Mouse (Mus musculus): Measurements from ENCODE around the gene Vmn1r139.
"Not testable (repeated sequence)": the region's sequence is repeated elsewhere in the genome, so short reads cannot be mapped to it uniquely, and the experiment has no call there.

Vmn1r139 gene

DNA sequence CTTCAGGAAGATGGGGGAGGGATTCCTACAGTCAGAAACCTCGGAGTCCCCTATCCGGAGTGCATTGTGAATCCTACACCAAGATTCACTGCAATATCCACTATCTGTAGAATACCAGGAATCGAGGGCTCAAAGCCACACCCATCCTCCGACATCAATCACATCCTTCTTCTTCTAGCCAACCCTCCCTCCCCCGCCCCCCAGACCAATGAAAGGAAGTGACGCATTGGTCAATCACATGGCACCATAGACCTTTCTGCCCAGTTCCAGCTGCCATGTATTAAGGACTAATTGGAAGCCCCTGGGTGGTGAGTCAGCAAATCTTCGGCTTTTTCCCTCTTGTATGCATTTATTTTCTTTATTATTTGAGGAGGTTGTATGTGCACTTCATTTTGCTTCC is at the start of gene Vmn1r139:
Vmn1r139 (plus strand) TSS at position 301 of the 400 bp plus-strand sequence.
- DNase-seq (ENCODE audit: low read depth, low spot score), result not testable (repeated sequence)

DNA sequence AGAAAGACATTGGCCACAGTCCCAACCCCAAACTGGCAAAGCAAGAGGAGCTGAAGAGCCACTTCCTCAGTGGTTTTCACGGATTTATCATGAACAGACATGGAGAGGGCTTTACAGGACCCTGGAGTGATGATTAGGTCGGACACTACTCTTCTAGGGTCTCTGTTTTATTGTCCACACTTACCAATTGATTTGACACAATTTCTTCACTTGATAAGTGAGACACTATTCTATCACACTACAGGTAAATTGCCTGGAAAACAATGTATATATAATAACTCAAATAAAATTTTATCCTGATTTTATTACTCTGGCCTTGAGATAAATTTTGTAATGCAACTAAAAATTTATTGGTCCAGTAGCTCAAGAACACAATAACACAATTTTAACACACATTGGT is 40.1 kb upstream of the Vmn1r139 start, which contains the start of gene Vmn1r138:
Vmn1r138 (minus strand) TSS at position 101 of the 400 bp plus-strand sequence.
- not testable (repeated sequence) for DNase-seq (ENCODE audit: low read depth, low spot score)

DNA sequence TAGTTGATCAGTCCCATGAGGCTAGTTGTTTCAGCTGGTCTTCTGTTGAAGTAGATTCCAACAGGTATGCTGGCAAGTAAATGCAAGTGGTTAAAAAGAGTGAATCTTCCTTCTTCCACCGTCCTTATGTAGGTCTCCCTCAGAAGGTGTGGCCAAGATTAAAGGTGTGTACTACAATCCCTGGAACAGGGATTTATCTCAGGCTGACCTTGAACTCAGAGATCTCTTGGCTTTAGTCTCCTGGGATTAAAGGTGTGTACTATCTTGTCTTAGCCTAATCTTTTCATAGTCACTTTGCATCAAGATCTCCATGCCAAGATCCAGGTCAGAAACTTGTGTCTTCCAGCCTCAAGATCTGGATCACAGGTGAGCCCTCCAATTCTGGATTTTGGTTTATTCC is 12.7 kb upstream of the Vmn1r139 start, which contains the start of gene Gm6176:
Gm6176 (minus strand) TSS at position 101 of the 400 bp plus-strand sequence.
- DNase-seq (ENCODE audit: low read depth, low spot score), result not testable (repeated sequence)

DNA sequence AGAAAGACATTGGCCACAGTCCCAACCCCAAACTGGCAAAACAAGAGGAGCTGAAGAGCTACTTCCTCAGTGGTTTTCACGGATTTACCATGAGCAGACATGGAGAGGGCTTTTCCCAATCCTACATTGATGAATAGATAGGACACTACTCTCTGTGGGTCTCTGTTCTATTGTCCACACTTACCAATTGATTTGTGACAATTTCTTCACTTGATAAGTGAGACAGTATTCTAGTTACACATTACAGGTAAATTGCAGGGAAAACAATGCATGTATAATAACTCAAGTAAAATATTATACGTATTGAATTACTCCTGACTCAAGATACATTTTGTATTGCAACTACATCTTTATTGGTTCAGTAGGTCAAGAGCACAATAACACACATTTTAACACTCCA is 49.3 kb downstream of the Vmn1r139 start, which contains the start of gene Gm16451:
Gm16451 (minus strand) TSS at position 101 of the 400 bp plus-strand sequence.
- DNase-seq (ENCODE audit: low read depth, low spot score), result not testable (repeated sequence)

DNA sequence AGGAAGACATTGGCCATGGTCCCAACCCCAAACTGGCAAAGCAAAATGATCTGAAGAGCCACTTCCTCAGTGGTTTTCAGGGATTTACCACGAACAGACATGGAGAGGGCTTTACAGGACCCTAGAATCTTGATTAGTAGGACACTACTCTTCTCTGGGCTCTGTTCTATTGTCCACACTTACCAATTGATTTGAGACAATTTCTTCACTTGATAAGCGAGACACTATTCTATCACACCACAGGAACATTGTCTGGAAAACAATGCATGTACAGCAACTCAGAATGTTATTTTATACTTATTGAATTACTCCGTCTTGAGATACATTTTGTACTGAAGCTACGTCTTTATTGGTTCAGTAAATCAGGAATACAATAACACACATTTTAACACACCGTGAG is 65.8 kb downstream of the Vmn1r139 start, which contains the start of gene Gm10666:
Gm10666 (minus strand) TSS at position 101 of the 400 bp plus-strand sequence.
- not testable (repeated sequence) for DNase-seq (ENCODE audit: low read depth, low spot score)

Measured in retina, adult 2 months (tissue).